Mouse (Mus musculus): ENCODE measurements around the gene Rhbdd2.

DNA sequence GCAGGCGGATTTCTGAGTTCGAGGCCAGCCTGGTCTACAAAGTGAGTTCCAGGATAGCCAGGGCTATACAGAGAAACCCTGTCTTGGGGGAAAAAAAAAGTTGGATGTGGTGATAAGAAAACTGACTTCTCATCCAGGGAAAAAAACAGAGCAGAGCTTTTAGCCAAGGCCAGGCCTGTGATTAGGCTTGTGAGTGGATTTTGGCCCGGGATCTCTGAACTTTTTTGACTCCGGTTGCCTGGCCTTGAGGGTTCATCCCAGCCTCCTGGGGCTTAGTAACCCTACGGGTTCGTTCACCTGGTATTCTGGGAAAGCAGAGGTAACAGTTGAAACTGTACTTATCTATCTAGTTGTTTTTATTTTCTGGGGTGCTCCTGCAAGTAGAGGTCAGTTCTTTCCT, 46.1 kb downstream of the Rhbdd2 start:
- TF ChIP-seq MAZ (IDR thresholded peaks at IDR 0.05; ENCODE audit: low read depth, low read length) (no peak), CHD2 (IDR thresholded peaks at IDR 0.05; ENCODE audit: low read length) (no peak), EP300 (IDR thresholded peaks at IDR 0.05; ENCODE audit: low read length) (no peak)
